Mouse (Mus musculus): ENCODE data around the gene Lhx9. TPM values are rescaled to one million over a fixed set of nuclear protein-coding genes. Genes with fewer than 3 reads are reported as not detected.
A peak's percentile ranks its signal among the peaks of the same experiment; 100 is the strongest.

The Lhx9 gene
- polyA plus RNA-seq, 1 experiment, result 83.9 TPM

- DNase-seq (ENCODE audit: low read depth), result no peak
- TF ChIP-seq CTCF (IDR thresholded peaks at IDR 0.05; ENCODE audit: borderline replicate concordance, extremely low read depth, insufficient read depth, insufficient read length), result no peak
Measured at GRCm38 (mm10) chr1:138839291-138839690, 9.1 kb downstream of the Lhx9 start.

GRCm38 (mm10) chr1:138837786-138838743 lies 10.3 kb downstream of the Lhx9 start:
- TF ChIP-seq CTCF (IDR thresholded peaks at IDR 0.05; ENCODE audit: borderline replicate concordance, extremely low read depth, insufficient read depth, insufficient read length) (no peak), POLR2A (IDR thresholded peaks at IDR 0.05; ENCODE audit: borderline replicate concordance, extremely low read depth, insufficient read depth, insufficient read length, poor library complexity, severe bottlenecking) (no peak)
- peak; percentile 70 for DNase-seq (ENCODE audit: low read depth)

GRCm38 (mm10) chr1:138835355-138835900 lies 12.9 kb downstream of the Lhx9 start:
- TF ChIP-seq POLR2A (IDR thresholded peaks at IDR 0.05; ENCODE audit: borderline replicate concordance, extremely low read depth, insufficient read depth, insufficient read length, poor library complexity, severe bottlenecking) (no peak), CTCF (IDR thresholded peaks at IDR 0.05; ENCODE audit: borderline replicate concordance, extremely low read depth, insufficient read depth, insufficient read length) (peak; percentile 46; the same call in 1 of the 2 replicates)
- DNase-seq (ENCODE audit: low read depth), result peak; percentile 82

GRCm38 (mm10) chr1:138831309-138831708 lies 17.1 kb downstream of the Lhx9 start:
- TF ChIP-seq POLR2A (IDR thresholded peaks at IDR 0.05; ENCODE audit: borderline replicate concordance, extremely low read depth, insufficient read depth, insufficient read length, poor library complexity, severe bottlenecking), result no peak
- TF ChIP-seq CTCF (IDR thresholded peaks at IDR 0.05; ENCODE audit: borderline replicate concordance, extremely low read depth, insufficient read depth, insufficient read length), result no peak
- DNase-seq (ENCODE audit: low read depth), result peak; percentile 76

- no peak for DNase-seq (ENCODE audit: low read depth)
- TF ChIP-seq POLR2A (IDR thresholded peaks at IDR 0.05; ENCODE audit: borderline replicate concordance, extremely low read depth, insufficient read depth, insufficient read length, poor library complexity, severe bottlenecking) (no peak), CTCF (IDR thresholded peaks at IDR 0.05; ENCODE audit: borderline replicate concordance, extremely low read depth, insufficient read depth, insufficient read length) (no peak)
Measured at GRCm38 (mm10) chr1:138826841-138827240, 21.5 kb downstream of the Lhx9 start.

GRCm38 (mm10) chr1:138822985-138823322 lies 25.4 kb downstream of the Lhx9 start:
- DNase-seq (ENCODE audit: low read depth), result no peak

GRCm38 (mm10) chr1:138822255-138822984 lies 26.0 kb downstream of the Lhx9 start:
- no peak for TF ChIP-seq POLR2A (IDR thresholded peaks at IDR 0.05; ENCODE audit: borderline replicate concordance, extremely low read depth, insufficient read depth, insufficient read length, poor library complexity, severe bottlenecking)
- no peak for TF ChIP-seq CTCF (IDR thresholded peaks at IDR 0.05; ENCODE audit: borderline replicate concordance, extremely low read depth, insufficient read depth, insufficient read length)
- DNase-seq (ENCODE audit: low read depth), result no peak

More at GRCm38 (mm10) chr1:138822985-138823322, 25.4 kb downstream of the Lhx9 start:
- TF ChIP-seq CTCF (IDR thresholded peaks at IDR 0.05; ENCODE audit: borderline replicate concordance, extremely low read depth, insufficient read depth, insufficient read length) (no peak), POLR2A (IDR thresholded peaks at IDR 0.05; ENCODE audit: borderline replicate concordance, extremely low read depth, insufficient read depth, insufficient read length, poor library complexity, severe bottlenecking) (no peak)

- TF ChIP-seq POLR2A (IDR thresholded peaks at IDR 0.05; ENCODE audit: borderline replicate concordance, extremely low read depth, insufficient read depth, insufficient read length, poor library complexity, severe bottlenecking) (no peak), CTCF (IDR thresholded peaks at IDR 0.05; ENCODE audit: borderline replicate concordance, extremely low read depth, insufficient read depth, insufficient read length) (no peak)
Measured at GRCm38 (mm10) chr1:138801732-138802131, 46.6 kb downstream of the Lhx9 start.

GRCm38 (mm10) chr1:138801296-138801695 lies 47.1 kb downstream of the Lhx9 start:
- DNase-seq (ENCODE audit: low read depth), result no peak
- TF ChIP-seq CTCF (IDR thresholded peaks at IDR 0.05; ENCODE audit: borderline replicate concordance, extremely low read depth, insufficient read depth, insufficient read length) (no peak), POLR2A (IDR thresholded peaks at IDR 0.05; ENCODE audit: borderline replicate concordance, extremely low read depth, insufficient read depth, insufficient read length, poor library complexity, severe bottlenecking) (no peak)

More at GRCm38 (mm10) chr1:138801732-138802131, 46.6 kb downstream of the Lhx9 start:
- DNase-seq (ENCODE audit: low read depth), result peak; percentile 26

- no peak for TF ChIP-seq POLR2A (IDR thresholded peaks at IDR 0.05; ENCODE audit: borderline replicate concordance, extremely low read depth, insufficient read depth, insufficient read length, poor library complexity, severe bottlenecking)
- no peak for TF ChIP-seq CTCF (IDR thresholded peaks at IDR 0.05; ENCODE audit: borderline replicate concordance, extremely low read depth, insufficient read depth, insufficient read length)
Measured at GRCm38 (mm10) chr1:138799692-138800314, 48.6 kb downstream of the Lhx9 start.

GRCm38 (mm10) chr1:138798110-138798509 lies 50.3 kb downstream of the Lhx9 start:
- DNase-seq (ENCODE audit: low read depth), result peak; percentile 21
- TF ChIP-seq CTCF (IDR thresholded peaks at IDR 0.05; ENCODE audit: borderline replicate concordance, extremely low read depth, insufficient read depth, insufficient read length), result no peak
- TF ChIP-seq POLR2A (IDR thresholded peaks at IDR 0.05; ENCODE audit: borderline replicate concordance, extremely low read depth, insufficient read depth, insufficient read length, poor library complexity, severe bottlenecking), result no peak

More at GRCm38 (mm10) chr1:138799692-138800314, 48.6 kb downstream of the Lhx9 start:
- peak; percentile 18 for DNase-seq (ENCODE audit: low read depth)

All from brain, embryonic 14.5 days (tissue).